Mouse (Mus musculus) embryonic fibroblast, embryonic 13.5 days (primary cell): ENCODE results near the gene Gpa33. TPM values are rescaled to one million over a fixed set of nuclear protein-coding genes. Genes with fewer than 3 reads are reported as not detected.
"Not testable (repeated sequence)": the region's sequence is repeated elsewhere in the genome, so short reads cannot be mapped to it uniquely, and the experiment has no call there.

Source experiments
- H3K27ac ChIP-seq: 2 replicates; pipeline ENCODE4 v1.5.1; 2012; ENCODE audit warnings: low read length, control low read depth, inconsistent platforms; ENCODE audit not compliant: insufficient read depth
- H3K4me1 ChIP-seq: 2 replicates; pipeline ENCODE4 v1.6.1; 2011; ENCODE audit warnings: low read length; ENCODE audit not compliant: control insufficient read depth, insufficient read depth
- H3K4me3 ChIP-seq: 2 replicates; pipeline ENCODE4 v1.5.1; 2011; ENCODE audit warnings: mild to moderate bottlenecking, control low read depth, low read length; ENCODE audit not compliant: insufficient read depth
- CTCF ChIP-seq: IDR thresholded peaks from 2 replicates; pipeline ENCODE4 v1.5.1; 2011; ENCODE audit warnings: mild to moderate bottlenecking, control low read depth, low read length, moderate library complexity, borderline replicate concordance; ENCODE audit not compliant: insufficient read depth
- POLR2A ChIP-seq: IDR thresholded peaks from 2 replicates; pipeline ENCODE4 v1.6.1; 2011; ENCODE audit warnings: low read depth, mild to moderate bottlenecking, control low read depth, low read length, moderate library complexity
- polyA plus RNA-seq: library from polyadenylated mRNA; stranded (reverse); fragments of >200 nt; gene quantifications from 2 replicates; pipeline ENCODE4 v1.2.4, GENCODE M21; 2011; ENCODE audit warnings: low read depth; ENCODE audit not compliant: missing spikeins, insufficient read length

Gpa33 gene
- polyA plus RNA-seq, 1 experiment = not detected

GRCm38 (mm10) chr1:166128551-166128950 is 1.5 kb upstream of the Gpa33 start:
- H3K4me1 ChIP-seq = no peaks in the 10 kb centered on the region
- no peak for TF ChIP-seq POLR2A
- TF ChIP-seq CTCF = no peak
- no peak overlapping the region for H3K4me3 ChIP-seq
- H3K27ac ChIP-seq = no peak overlapping the region

GRCm38 (mm10) chr1:166132367-166132766 is 2.3 kb downstream of the Gpa33 start:
- H3K4me3 ChIP-seq = no peak overlapping the region
- peaks cover under 1% of the 10 kb centered on the region; the same call in 1 of the 2 replicates for H3K4me1 ChIP-seq
- H3K27ac ChIP-seq = no peak overlapping the region
- TF ChIP-seq CTCF (no peak), POLR2A (no peak)

GRCm38 (mm10) chr1:166135091-166135740 is 5.2 kb downstream of the Gpa33 start:
- no peak overlapping the region for H3K4me3 ChIP-seq
- peaks cover 6% of the 10 kb centered on the region; the same call in 1 of the 2 replicates for H3K4me1 ChIP-seq
- TF ChIP-seq CTCF = no peak
- no peak for TF ChIP-seq POLR2A
- no peak overlapping the region for H3K27ac ChIP-seq

GRCm38 (mm10) chr1:166137244-166137938 is 7.4 kb downstream of the Gpa33 start:
- TF ChIP-seq POLR2A = no peak
- TF ChIP-seq CTCF = no peak
- no peak overlapping the region for H3K4me3 ChIP-seq
- H3K4me1 ChIP-seq = peaks cover 6% of the 10 kb centered on the region; the same call in 1 of the 2 replicates
- no peak overlapping the region for H3K27ac ChIP-seq

- H3K27ac ChIP-seq = no peak overlapping the region
- H3K4me3 ChIP-seq = no peak overlapping the region
- TF ChIP-seq CTCF (no peak), POLR2A (no peak)
- H3K4me1 ChIP-seq = peaks cover 6% of the 10 kb centered on the region; the same call in 1 of the 2 replicates
These were observed 8.1 kb downstream of the Gpa33 start for GRCm38 (mm10) chr1:166138136-166138535.

- Histone ChIP-seq H3K4me3 (no peak overlapping the region), H3K27ac (no peak overlapping the region), H3K4me1 (peaks cover 6% of the 10 kb centered on the region; the same call in 1 of the 2 replicates)
- TF ChIP-seq CTCF = no peak
- no peak for TF ChIP-seq POLR2A
These were observed 9.1 kb downstream of the Gpa33 start for GRCm38 (mm10) chr1:166139113-166139512.

GRCm38 (mm10) chr1:166139620-166140184 is 9.7 kb downstream of the Gpa33 start:
- peaks cover 6% of the 10 kb centered on the region; the same call in 1 of the 2 replicates for H3K4me1 ChIP-seq
- TF ChIP-seq POLR2A = no peak
- TF ChIP-seq CTCF = no peak
- H3K4me3 ChIP-seq = no peak overlapping the region
- H3K27ac ChIP-seq = no peak overlapping the region

- not testable (repeated sequence) for H3K27ac ChIP-seq, H3K4me1 ChIP-seq, H3K4me3 ChIP-seq
These were observed 11.8 kb downstream of the Gpa33 start for GRCm38 (mm10) chr1:166141868-166142267.

GRCm38 (mm10) chr1:166142369-166142768 is 12.3 kb downstream of the Gpa33 start:
- H3K4me3 ChIP-seq = no peak overlapping the region

GRCm38 (mm10) chr1:166146626-166147025 is 16.6 kb downstream of the Gpa33 start:
- TF ChIP-seq CTCF (no peak), POLR2A (no peak)
- no peak overlapping the region for H3K4me3 ChIP-seq
- H3K4me1 ChIP-seq = no peaks in the 10 kb centered on the region
- no peak overlapping the region for H3K27ac ChIP-seq

More at GRCm38 (mm10) chr1:166142369-166142768, 12.3 kb downstream of the Gpa33 start:
- H3K27ac ChIP-seq = no peak overlapping the region
- H3K4me1 ChIP-seq = peaks cover 6% of the 10 kb centered on the region; the same call in 1 of the 2 replicates
- TF ChIP-seq POLR2A (no peak), CTCF (no peak)
